Mouse (Mus musculus) thymus, adult 2 months (tissue): ENCODE data around the gene Thrap3. TPM values are rescaled to one million over a fixed set of nuclear protein-coding genes. Genes with fewer than 3 reads are reported as not detected.

Experiments
- DNase-seq: peaks from one replicate; pipeline ENCODE4 v3.0.0; 2021
- H3K27ac ChIP-seq: fragments of 200-500 bp; 2 replicates; pipeline ENCODE4 v1.5.1; 2012; ENCODE audit warnings: low read length, control low read depth; ENCODE audit not compliant: control insufficient read depth, insufficient read depth
- H3K27me3 ChIP-seq: fragments of 200-500 bp; 2 replicates; pipeline ENCODE4 v1.6.1; 2012; ENCODE audit warnings: mild to moderate bottlenecking, low read length, moderate library complexity, mixed read lengths; ENCODE audit not compliant: control insufficient read depth, insufficient read depth
- H3K36me3 ChIP-seq: fragments of 200-500 bp; 2 replicates; pipeline ENCODE4 v1.6.1; 2012; ENCODE audit warnings: mild to moderate bottlenecking, low read length, moderate library complexity; ENCODE audit not compliant: control insufficient read depth, insufficient read depth
- H3K4me1 ChIP-seq: fragments of 200-500 bp; replicated peaks from 2 replicates; pipeline ENCODE4 v1.6.1; 2012; ENCODE audit warnings: low read length; ENCODE audit not compliant: control insufficient read depth, insufficient read depth
- H3K4me3 ChIP-seq: fragments of 200-500 bp; 2 replicates; pipeline ENCODE4 v1.5.1; 2012; ENCODE audit warnings: mild to moderate bottlenecking, low read length, control low read depth, moderate library complexity; ENCODE audit not compliant: control insufficient read depth, insufficient read depth
- CTCF ChIP-seq: fragments of 200-500 bp; IDR thresholded peaks from 2 replicates; pipeline ENCODE4 v1.5.1; 2012; ENCODE audit warnings: mild to moderate bottlenecking, control low read depth, low read length, moderate library complexity, borderline replicate concordance; ENCODE audit not compliant: control insufficient read depth, poor library complexity, insufficient read depth; ENCODE audit errors: extremely low read depth
- POLR2A ChIP-seq: fragments of 200-500 bp; IDR thresholded peaks from 2 replicates; pipeline ENCODE4 v1.6.1; 2012; ENCODE audit warnings: mild to moderate bottlenecking, low read length, control low read depth, moderate library complexity; ENCODE audit not compliant: control insufficient read depth, poor library complexity, insufficient read depth; ENCODE audit errors: extremely low read depth
- whole genome bisulfite sequencing: fragments of 180-500 bp; shearing (Covaris S2); methylation state at CpG from one replicate; pipeline ENCODE4 v1.1.7; 2018; 5-methylcytosine and 5-hydroxymethylcytosine counted together
- polyA plus RNA-seq: library from polyadenylated mRNA; depleted of rRNA; stranded (reverse); fragments of >200 nt; gene quantifications from 2 replicates; pipeline ENCODE4 v1.2.3, GENCODE M21; 2012

Gene Thrap3
- polyA plus RNA-seq, 1 experiment, result 91.8 TPM

GRCm38 (mm10) chr4:126151701-126152440 is 50.7 kb downstream of the Thrap3 start:
- Histone ChIP-seq H3K27ac (no peak overlapping the region), H3K4me1 (peaks cover 24% of the 10 kb centered on the region), H3K36me3 (no peaks in the 10 kb centered on the region), H3K4me3 (no peak overlapping the region), H3K27me3 (no peaks in the 10 kb centered on the region)
- DNase-seq, result no peak
- TF ChIP-seq CTCF (no peak), POLR2A (no peak)
- 92% methylated on average over 16 of the region's 16 CpGs for WGBS

GRCm38 (mm10) chr4:126150949-126151320 is 51.6 kb downstream of the Thrap3 start:
- Histone ChIP-seq H3K36me3 (no peaks in the 10 kb centered on the region), H3K4me1 (peaks cover 24% of the 10 kb centered on the region), H3K4me3 (no peak overlapping the region), H3K27me3 (no peaks in the 10 kb centered on the region), H3K27ac (no peak overlapping the region)
- TF ChIP-seq CTCF, result no peak
- no peak for TF ChIP-seq POLR2A
- no peak for DNase-seq
- WGBS, result 93% methylated on average over 6 of the region's 6 CpGs

DNA sequence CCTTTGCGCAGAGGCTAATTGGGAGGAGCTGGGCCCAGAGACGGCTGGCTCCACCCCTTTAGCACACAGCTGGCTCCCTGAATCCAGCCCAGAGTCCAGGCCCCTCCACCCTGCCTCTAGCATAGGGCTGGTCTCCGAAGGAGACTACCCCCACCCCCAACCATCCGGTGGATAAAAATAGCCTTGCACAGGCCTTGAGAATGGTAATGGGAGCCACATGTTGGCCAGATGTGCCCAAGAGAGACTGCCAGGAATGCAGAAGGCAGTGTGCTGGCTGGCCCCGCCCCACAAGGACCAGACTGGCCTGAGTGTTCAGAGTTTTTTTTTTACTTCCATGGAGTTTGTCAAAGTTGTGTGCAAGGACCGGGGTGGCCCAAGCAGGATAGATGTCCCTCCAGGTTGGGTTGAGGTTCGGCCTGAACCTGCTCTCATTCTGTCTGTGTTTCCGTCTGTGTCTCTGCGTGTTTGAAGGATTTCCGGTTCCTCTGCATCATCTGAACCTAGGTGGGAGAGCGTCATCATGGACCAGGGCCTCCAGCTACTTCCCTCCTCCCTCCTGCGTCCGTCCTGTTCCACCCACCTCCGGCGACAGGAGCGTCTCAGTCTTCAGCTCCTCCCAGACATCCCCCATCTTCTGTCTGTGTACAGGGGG is 52.1 kb downstream of the Thrap3 start:
- Histone ChIP-seq H3K4me1 (peaks cover 24% of the 10 kb centered on the region), H3K36me3 (no peaks in the 10 kb centered on the region), H3K27me3 (no peaks in the 10 kb centered on the region), H3K27ac (no peak overlapping the region), H3K4me3 (no peak overlapping the region)
- no peak for TF ChIP-seq POLR2A
- TF ChIP-seq CTCF, result no peak
- WGBS, result 82% methylated on average over 16 of the region's 16 CpGs
- no peak for DNase-seq

DNA sequence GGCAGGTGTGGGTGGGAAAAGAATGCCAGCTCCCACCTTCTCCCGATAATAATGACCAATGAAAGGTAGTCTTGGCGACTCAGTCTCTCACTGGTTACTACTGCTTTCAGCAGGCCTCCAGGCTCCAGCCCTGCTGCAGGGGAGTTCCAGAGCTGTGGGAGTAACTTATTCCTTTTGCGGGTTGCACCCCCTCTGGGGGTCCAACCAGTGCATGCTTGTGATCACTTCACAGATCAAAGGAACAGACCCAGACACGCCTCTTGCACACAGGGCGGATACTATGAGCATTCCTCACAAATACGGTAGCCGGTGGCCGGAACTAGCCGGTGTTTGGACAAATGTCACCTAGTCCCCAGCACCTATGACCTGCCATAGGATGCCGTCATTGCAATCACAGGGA is 52.8 kb downstream of the Thrap3 start:
- Histone ChIP-seq H3K4me1 (peaks cover 24% of the 10 kb centered on the region), H3K4me3 (no peak overlapping the region), H3K27me3 (no peaks in the 10 kb centered on the region), H3K36me3 (no peaks in the 10 kb centered on the region), H3K27ac (no peak overlapping the region)
- WGBS, result 93% methylated on average over 10 of the region's 10 CpGs
- TF ChIP-seq CTCF (no peak), POLR2A (no peak)
- no peak for DNase-seq

DNA sequence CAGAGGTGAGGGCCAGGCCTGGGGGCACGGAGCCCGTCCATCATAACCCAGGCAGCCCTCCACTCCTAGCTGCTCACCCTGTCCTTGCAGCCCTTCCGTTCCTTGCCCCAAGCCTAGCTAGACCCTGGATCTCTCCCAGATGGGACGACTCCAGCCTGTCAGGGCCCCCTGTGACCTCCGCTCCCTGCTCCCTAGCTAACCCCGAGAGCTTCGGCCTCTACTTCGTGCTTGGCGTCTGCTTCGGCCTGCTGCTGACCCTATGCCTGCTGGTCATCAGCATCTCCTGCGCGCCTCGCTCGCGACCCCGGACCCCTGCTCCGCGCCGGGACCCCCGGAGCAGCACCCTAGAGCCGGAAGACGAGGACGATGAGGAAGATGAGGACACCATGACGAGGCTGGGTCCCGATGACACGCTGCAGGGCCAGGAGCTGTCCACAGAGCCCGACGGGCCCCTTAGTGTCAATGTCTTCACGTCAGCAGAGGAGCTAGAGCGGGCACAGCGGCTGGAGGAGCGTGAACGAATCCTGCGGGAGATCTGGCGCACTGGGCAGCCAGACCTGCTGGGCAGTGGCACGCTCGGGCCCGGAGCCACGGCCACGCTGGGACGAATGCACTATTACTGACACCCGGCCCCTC is 53.4 kb downstream of the Thrap3 start:
- peaks cover 24% of the 10 kb centered on the region for H3K4me1 ChIP-seq
- DNase-seq, result peak; percentile 14
- no peak for TF ChIP-seq POLR2A
- TF ChIP-seq CTCF, result no peak
- H3K27ac ChIP-seq, result no peak overlapping the region
- peak overlapping the region; percentile 73 for H3K4me3 ChIP-seq
- no peaks in the 10 kb centered on the region for H3K27me3 ChIP-seq
- 85% methylated on average over 42 of the region's 42 CpGs for WGBS
- H3K36me3 ChIP-seq, result no peaks in the 10 kb centered on the region

DNA sequence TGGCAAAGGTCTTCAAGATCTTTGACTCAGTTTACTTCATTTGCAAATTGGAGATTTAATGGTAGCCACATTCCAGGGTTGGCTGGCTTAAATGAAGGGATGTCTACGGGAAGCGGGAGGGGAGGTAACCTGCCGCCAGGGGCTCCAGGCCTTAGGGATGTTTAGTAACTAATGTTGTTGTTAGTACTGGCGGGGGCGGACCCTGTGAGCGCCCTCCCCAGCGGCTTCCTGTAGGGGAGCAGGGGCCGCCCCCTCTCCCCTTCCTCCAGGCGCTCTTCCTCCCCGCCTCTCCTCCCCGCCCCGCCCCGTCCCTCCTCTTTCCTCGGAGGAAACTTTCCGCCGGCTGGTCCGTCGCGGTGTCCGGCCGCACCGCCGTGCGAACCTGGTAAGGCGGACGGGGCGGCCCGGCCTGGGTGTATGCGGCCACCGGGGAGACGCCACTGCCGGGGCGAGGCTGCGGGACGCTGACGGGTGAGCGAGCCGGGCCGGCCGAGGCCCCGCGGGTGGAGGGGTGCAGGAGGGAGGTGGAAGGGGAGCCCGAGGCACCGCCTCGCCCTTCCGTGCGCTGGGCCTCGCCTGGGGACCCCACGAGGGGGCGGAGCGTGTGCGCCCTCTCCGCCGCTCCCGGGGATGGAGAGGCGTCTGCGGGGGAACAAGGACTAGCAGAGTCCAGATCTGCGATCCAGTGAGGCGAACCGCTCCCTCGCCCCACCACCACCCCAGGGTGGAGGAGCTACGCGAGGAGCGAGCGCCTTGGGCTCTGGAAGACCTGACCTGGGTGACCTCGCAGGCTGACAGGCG is 54.2 kb downstream of the Thrap3 start:
- Histone ChIP-seq H3K36me3 (no peaks in the 10 kb centered on the region), H3K27me3 (no peaks in the 10 kb centered on the region), H3K4me1 (peaks cover 24% of the 10 kb centered on the region), H3K27ac (no peak overlapping the region), H3K4me3 (peak overlapping the region; percentile 73)
- WGBS, result 2% methylated on average over 65 of the region's 67 CpGs
- peak; percentile 74 for DNase-seq
- TF ChIP-seq CTCF, result no peak; the same call in 1 of the 2 replicates
- 0 out of 2 replicates have a peak, but pooled peaks have one; percentile 36 for TF ChIP-seq POLR2A
